Mouse (Mus musculus) heart, postnatal 0 days (tissue): ENCODE measurements around the gene 1700012B07Rik. TPM values are rescaled to one million over a fixed set of nuclear protein-coding genes. Genes with fewer than 3 reads are reported as not detected.

Source experiments
- ATAC-seq: fragments of 200-750 bp; cut with Nextera tagmentation; 2 replicates; pipeline ENCODE4 v1.8.0; 2017; ENCODE audit warnings: low read depth, moderate number of reproducible peaks, moderate library complexity; ENCODE audit not compliant: insufficient read depth
- DNase-seq: peaks from one replicate; pipeline ENCODE4 v3.0.0-alpha.2; 2016; ENCODE audit warnings: low spot score
- H3K27ac ChIP-seq: fragments of 300-500 bp; sonication (generic); 2 replicates; pipeline ENCODE4 v1.5.1; 2014; ENCODE audit warnings: low read depth, mild to moderate bottlenecking
- H3K27me3 ChIP-seq: fragments of 300-500 bp; sonication (generic); 2 replicates; pipeline ENCODE4 v1.6.1; 2014; ENCODE audit warnings: low read length, mixed read lengths; ENCODE audit not compliant: control insufficient read depth, insufficient read depth
- H3K36me3 ChIP-seq: fragments of 300-500 bp; sonication (generic); replicated peaks from 2 replicates; pipeline ENCODE4 v1.6.1; 2014; ENCODE audit warnings: low read length, mixed read lengths; ENCODE audit not compliant: control insufficient read depth, insufficient read depth
- H3K4me1 ChIP-seq: fragments of 300-500 bp; sonication (generic); 2 replicates; pipeline ENCODE4 v1.6.1; 2014; ENCODE audit warnings: antibody characterized with exemption; ENCODE audit not compliant: control insufficient read depth, insufficient read depth
- H3K4me2 ChIP-seq: fragments of 300-500 bp; sonication (generic); 2 replicates; pipeline ENCODE4 v1.6.1; 2014; ENCODE audit warnings: low read depth, mild to moderate bottlenecking, low read length, moderate library complexity
- H3K4me3 ChIP-seq: fragments of 300-500 bp; sonication (generic); 2 replicates; pipeline ENCODE4 v1.5.1; 2014; ENCODE audit warnings: low read depth, low read length
- H3K9ac ChIP-seq: fragments of 300-500 bp; sonication (generic); replicated peaks from 2 replicates; pipeline ENCODE4 v1.6.1; 2014; ENCODE audit warnings: low read depth, low read length, mixed read lengths
- H3K9me3 ChIP-seq: fragments of 300-500 bp; sonication (generic); replicated peaks from 2 replicates; pipeline ENCODE4 v1.6.1; 2016; ENCODE audit warnings: low read length; ENCODE audit not compliant: control insufficient read depth
- CTCF ChIP-seq: IDR thresholded peaks from 2 replicates; pipeline ENCODE4 v1.5.1; 2016; ENCODE audit warnings: antibody characterized with exemption, control low read depth, low read depth
- EP300 ChIP-seq: IDR thresholded peaks from 2 replicates; pipeline ENCODE4 v1.6.1; 2016; ENCODE audit warnings: antibody characterized with exemption, low read depth
- WGBS: fragments of 180-500 bp; shearing (Covaris S2); extraction: QIAGEN DNeasy Blood & Tissue Kit; methylation state at CpG from one replicate; pipeline ENCODE4 v1.1.7; 2014; 5-methylcytosine and 5-hydroxymethylcytosine counted together
- polyA plus RNA-seq: library from polyadenylated mRNA; unstranded; fragments of >200 nt; fragmentation: Nextera tagmentation; extraction: Ambion mirVana; gene quantifications from 2 replicates; pipeline ENCODE4 v1.2.1, GENCODE M21; 2015
- total RNA-seq: library from RNA; depleted of rRNA; stranded (reverse); fragments of >200 nt; gene quantifications from 2 replicates; pipeline ENCODE4 v1.2.3, GENCODE M21; 2014; ENCODE audit warnings: low replicate concordance; rRNA removed

The 1700012B07Rik gene
- total and polyA plus RNA-seq, 2 experiments from 2014 or later, result not detected

- WGBS, result 63% methylated on average over 12 of the region's 12 CpGs
- Histone ChIP-seq H3K36me3 (no peaks in the 10 kb centered on the region), H3K27me3 (no peaks in the 10 kb centered on the region), H3K4me3 (no peak overlapping the region), H3K4me2 (no peak overlapping the region), H3K9ac (no peak overlapping the region), H3K27ac (no peak overlapping the region), H3K4me1 (no peaks in the 10 kb centered on the region), H3K9me3 (no peaks in the 10 kb centered on the region)
- no peak for ATAC-seq
- DNase-seq, result no peak
- TF ChIP-seq CTCF, result no peak
- no peak for TF ChIP-seq EP300
Observed at GRCm38 (mm10) chr11:109751636-109752603, 75.9 kb downstream of the 1700012B07Rik start.

DNA sequence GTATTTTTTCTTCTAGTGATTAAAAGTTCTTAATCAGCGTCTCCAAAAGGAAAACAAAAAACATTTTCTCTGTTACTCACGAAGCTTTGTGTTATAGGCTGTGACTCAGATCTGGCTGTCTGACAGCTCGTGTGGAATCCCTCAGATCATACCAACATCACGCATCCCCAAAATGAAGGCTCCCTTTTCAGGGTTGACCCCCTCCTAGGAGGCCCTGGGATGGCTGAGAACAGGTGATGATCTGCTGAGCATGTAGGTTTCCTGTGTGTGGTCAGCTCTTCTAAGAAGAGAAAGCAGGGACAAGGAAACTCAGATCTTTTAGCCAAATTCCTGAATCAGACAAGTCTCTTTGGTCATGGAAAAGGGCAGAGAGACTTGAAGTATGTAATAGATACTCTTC lies 82.6 kb downstream of the 1700012B07Rik start:
- no peak overlapping the region for H3K4me3 ChIP-seq
- no peak for DNase-seq

GRCm38 (mm10) chr11:109737967-109738366 lies 89.9 kb downstream of the 1700012B07Rik start:
- WGBS, result 56% methylated on average over 3 of the region's 3 CpGs
- Histone ChIP-seq H3K27ac (no peak overlapping the region), H3K36me3 (no peaks in the 10 kb centered on the region), H3K4me3 (no peak overlapping the region), H3K27me3 (no peaks in the 10 kb centered on the region), H3K4me2 (no peak overlapping the region), H3K9ac (no peak overlapping the region), H3K9me3 (no peaks in the 10 kb centered on the region), H3K4me1 (no peaks in the 10 kb centered on the region)
- no peak for TF ChIP-seq EP300
- no peak for TF ChIP-seq CTCF
- ATAC-seq (no peak), DNase-seq (no peak)

More for the DNA sequence above, 82.6 kb downstream of the 1700012B07Rik start:
- ATAC-seq, result no peak
- no peaks in the 10 kb centered on the region for H3K4me1 ChIP-seq
- no peaks in the 10 kb centered on the region for H3K36me3 ChIP-seq
- H3K27ac ChIP-seq, result no peak overlapping the region
- no peak for TF ChIP-seq EP300
- no peak for TF ChIP-seq CTCF
- H3K4me2 ChIP-seq, result no peak overlapping the region
- H3K9ac ChIP-seq, result no peak overlapping the region
- WGBS, result 56% methylated on average over 4 of the region's 4 CpGs
- no peaks in the 10 kb centered on the region for H3K9me3 ChIP-seq
- H3K27me3 ChIP-seq, result no peaks in the 10 kb centered on the region

Other genes starting within 250 kb of the 1700012B07Rik start
- gene Wipi1, start 216.1 kb downstream of the 1700012B07Rik start, total RNA-seq, result 40.8 and 53.2 TPM in 2 replicates
- 65.4 and 67.1 TPM in 2 replicates for gene Wipi1, start 216.1 kb downstream of the 1700012B07Rik start, polyA plus RNA-seq
- gene Prkar1a, start 178.6 kb downstream of the 1700012B07Rik start, total RNA-seq, result 163 and 237 TPM in 2 replicates
- 483 and 530 TPM in 2 replicates for gene Prkar1a, start 178.6 kb downstream of the 1700012B07Rik start, polyA plus RNA-seq
- gene Fam20a, start 105.8 kb downstream of the 1700012B07Rik start, total RNA-seq, result 6.2 and 6.8 TPM in 2 replicates
- gene Fam20a, start 105.8 kb downstream of the 1700012B07Rik start, polyA plus RNA-seq, result 3.0 TPM in 2 replicates
- gene Abca8b, start 167.8 kb upstream of the 1700012B07Rik start, total RNA-seq, result 0.50 and 2.6 TPM in 2 replicates
- gene Abca8b, start 167.8 kb upstream of the 1700012B07Rik start, polyA plus RNA-seq, result 0.61 and 0.73 TPM in 2 replicates